Mouse (Mus musculus) hindbrain, embryonic 11.5 days (tissue): ENCODE measurements around the gene Asic3. TPM values are rescaled to one million over a fixed set of nuclear protein-coding genes. Genes with fewer than 3 reads are reported as not detected.
A peak's percentile ranks its signal among the peaks of the same experiment; 100 is the strongest.

Experiments
- ATAC-seq: fragments of 200-750 bp; cut with Nextera tagmentation; 2 replicates; pipeline ENCODE4 v1.8.0; 2017; ENCODE audit warnings: mild to moderate bottlenecking, moderate TSS enrichment, moderate library complexity; ENCODE audit not compliant: low FRiP score
- DNase-seq: peaks from one replicate; pipeline ENCODE4 v3.0.0-alpha.2; 2015; ENCODE audit warnings: low spot score
- H3K27ac ChIP-seq: fragments of 300-500 bp; sonication (generic); 2 replicates; pipeline ENCODE4 v1.5.1; 2014; ENCODE audit warnings: mild to moderate bottlenecking, low read depth, low read length
- H3K27me3 ChIP-seq: fragments of 300-500 bp; sonication (generic); 2 replicates; pipeline ENCODE4 v1.6.1; 2014; ENCODE audit warnings: mild to moderate bottlenecking, low read length, moderate library complexity, mixed read lengths; ENCODE audit not compliant: control insufficient read depth, insufficient read depth
- H3K36me3 ChIP-seq: fragments of 300-500 bp; sonication (generic); 2 replicates; pipeline ENCODE4 v1.6.1; 2014; ENCODE audit warnings: mild to moderate bottlenecking, low read length, moderate library complexity, mixed read lengths; ENCODE audit not compliant: control insufficient read depth, insufficient read depth
- H3K4me1 ChIP-seq: fragments of 300-500 bp; sonication (generic); replicated peaks from 2 replicates; pipeline ENCODE4 v1.6.1; 2014; ENCODE audit warnings: low read length, mixed read lengths; ENCODE audit not compliant: control insufficient read depth, insufficient read depth
- H3K4me2 ChIP-seq: fragments of 300-500 bp; sonication (generic); replicated peaks from 2 replicates; pipeline ENCODE4 v1.6.1; 2014; ENCODE audit warnings: mild to moderate bottlenecking, low read depth, low read length
- H3K4me3 ChIP-seq: fragments of 300-500 bp; sonication (generic); 2 replicates; pipeline ENCODE4 v1.5.1; 2014; ENCODE audit warnings: low read depth, low read length
- H3K9ac ChIP-seq: fragments of 300-500 bp; sonication (generic); 2 replicates; pipeline ENCODE4 v1.6.1; 2014; ENCODE audit warnings: low read depth, low read length
- H3K9me3 ChIP-seq: fragments of 300-500 bp; sonication (generic); 2 replicates; pipeline ENCODE4 v1.6.1; 2016; ENCODE audit warnings: low read length; ENCODE audit not compliant: control insufficient read depth
- WGBS: fragments of 180-500 bp; shearing (Covaris S2); extraction: QIAGEN DNeasy Blood & Tissue Kit; methylation state at CpG from one replicate; pipeline ENCODE4 v1.1.7; 2014; 5-methylcytosine and 5-hydroxymethylcytosine counted together
- polyA plus RNA-seq: library from polyadenylated mRNA; unstranded; fragments of >200 nt; fragmentation: Nextera tagmentation; extraction: Ambion mirVana; gene quantifications from 2 replicates; pipeline ENCODE4 v1.2.1, GENCODE M21; 2014

Asic3 gene
- polyA plus RNA-seq, 1 experiment from 2014 or later: 0.52 TPM

- H3K4me3 ChIP-seq: 0 out of 2 replicates have a peak overlapping the region, but pooled peaks have one; percentile 8
- peak; percentile 46 for DNase-seq
- 0 out of 2 replicates have a peak, but pooled peaks cover 4% of the 10 kb centered on the region for H3K27me3 ChIP-seq
- no peaks in the 10 kb centered on the region for H3K9me3 ChIP-seq
- peaks cover 17% of the 10 kb centered on the region for H3K4me1 ChIP-seq
- H3K9ac ChIP-seq: no peak overlapping the region
- peaks cover 7% of the 10 kb centered on the region for H3K36me3 ChIP-seq
- H3K4me2 ChIP-seq: peak overlapping the region; percentile 8; the same call in 1 of the 2 replicates
- no peak overlapping the region; the same call in 1 of the 2 replicates for H3K27ac ChIP-seq
- WGBS: 4% methylated on average over 15 of the region's 15 CpGs
- ATAC-seq: no peak
Measured at GRCm38 (mm10) chr5:24427981-24428402, 14.8 kb downstream of the Asic3 start.

GRCm38 (mm10) chr5:24428596-24428995 is 15.4 kb downstream of the Asic3 start:
- DNase-seq (no peak), ATAC-seq (no peak)
- H3K9ac ChIP-seq: no peak overlapping the region
- peaks cover 7% of the 10 kb centered on the region for H3K36me3 ChIP-seq
- 0 out of 2 replicates have a peak, but pooled peaks cover 4% of the 10 kb centered on the region for H3K27me3 ChIP-seq
- no peak overlapping the region for H3K27ac ChIP-seq
- WGBS: 12% methylated on average over 9 of the region's 9 CpGs
- no peaks in the 10 kb centered on the region for H3K9me3 ChIP-seq
- H3K4me2 ChIP-seq: peak overlapping the region; percentile 8; the same call in 1 of the 2 replicates
- peaks cover 17% of the 10 kb centered on the region for H3K4me1 ChIP-seq
- H3K4me3 ChIP-seq: no peak overlapping the region

GRCm38 (mm10) chr5:24433993-24434392 is 20.8 kb downstream of the Asic3 start:
- Histone ChIP-seq H3K4me2 (no peak overlapping the region), H3K4me1 (no peaks in the 10 kb centered on the region), H3K9ac (no peak overlapping the region), H3K4me3 (no peak overlapping the region), H3K9me3 (no peaks in the 10 kb centered on the region), H3K27me3 (no peaks in the 10 kb centered on the region), H3K27ac (no peak overlapping the region), H3K36me3 (peaks cover 11% of the 10 kb centered on the region)
- ATAC-seq: no peak
- 90% methylated on average over 8 of the region's 8 CpGs for WGBS
- DNase-seq: no peak

- H3K36me3 ChIP-seq: no peaks in the 10 kb centered on the region; the same call in 1 of the 2 replicates
- no peaks in the 10 kb centered on the region for H3K9me3 ChIP-seq
- H3K27me3 ChIP-seq: no peaks in the 10 kb centered on the region
- no peak overlapping the region for H3K9ac ChIP-seq
- no peak overlapping the region for H3K4me2 ChIP-seq
- H3K4me1 ChIP-seq: peaks cover 9% of the 10 kb centered on the region
- 94% methylated on average over 8 of the region's 8 CpGs for WGBS
- no peak overlapping the region for H3K4me3 ChIP-seq
- no peak overlapping the region for H3K27ac ChIP-seq
- ATAC-seq (no peak), DNase-seq (no peak)
Measured at GRCm38 (mm10) chr5:24441187-24441586, 28.0 kb downstream of the Asic3 start.

GRCm38 (mm10) chr5:24442029-24442428 is 28.8 kb downstream of the Asic3 start:
- no peak overlapping the region for H3K4me3 ChIP-seq
- H3K4me2 ChIP-seq: no peak overlapping the region
- no peaks in the 10 kb centered on the region for H3K27me3 ChIP-seq
- no peaks in the 10 kb centered on the region; the same call in 1 of the 2 replicates for H3K36me3 ChIP-seq
- peaks cover 9% of the 10 kb centered on the region for H3K4me1 ChIP-seq
- 91% methylated on average over 9 of the region's 9 CpGs for WGBS
- no peaks in the 10 kb centered on the region for H3K9me3 ChIP-seq
- no peak for ATAC-seq
- no peak for DNase-seq
- H3K9ac ChIP-seq: no peak overlapping the region
- H3K27ac ChIP-seq: no peak overlapping the region

- no peaks in the 10 kb centered on the region for H3K27me3 ChIP-seq
- no peaks in the 10 kb centered on the region for H3K9me3 ChIP-seq
- H3K4me3 ChIP-seq: no peak overlapping the region
- DNase-seq (no peak), ATAC-seq (no peak)
- no peaks in the 10 kb centered on the region; the same call in 1 of the 2 replicates for H3K36me3 ChIP-seq
- H3K4me1 ChIP-seq: peaks cover 9% of the 10 kb centered on the region
- H3K9ac ChIP-seq: no peak overlapping the region
- 94% methylated on average over 7 of the region's 7 CpGs for WGBS
- H3K27ac ChIP-seq: no peak overlapping the region
- no peak overlapping the region for H3K4me2 ChIP-seq
Measured at GRCm38 (mm10) chr5:24443204-24443603, 30.0 kb downstream of the Asic3 start.

- Histone ChIP-seq H3K4me1 (peaks cover 9% of the 10 kb centered on the region), H3K27ac (no peak overlapping the region), H3K4me2 (peak overlapping the region; percentile 91), H3K4me3 (peak overlapping the region; percentile 89), H3K27me3 (no peaks in the 10 kb centered on the region; the same call in 1 of the 2 replicates), H3K36me3 (no peaks in the 10 kb centered on the region; the same call in 1 of the 2 replicates), H3K9ac (peak overlapping the region; percentile 96), H3K9me3 (no peaks in the 10 kb centered on the region)
- ATAC-seq (no peak), DNase-seq (no peak)
- 85% methylated on average over 12 of the region's 12 CpGs for WGBS
Measured at GRCm38 (mm10) chr5:24443927-24444326, 30.7 kb downstream of the Asic3 start.

- WGBS: under 1% methylated on average over 56 of the region's 60 CpGs
- Histone ChIP-seq H3K4me1 (peaks cover 9% of the 10 kb centered on the region), H3K27ac (peak within 1 kb of the TSS; percentile 87), H3K9me3 (no peaks in the 10 kb centered on the region), H3K36me3 (no peaks in the 10 kb centered on the region; the same call in 1 of the 2 replicates), H3K4me2 (peak within 1 kb of the TSS; percentile 91), H3K4me3 (peak within 1 kb of the TSS; percentile 89), H3K9ac (peak within 1 kb of the TSS; percentile 96), H3K27me3 (no peaks in the 10 kb centered on the region; the same call in 1 of the 2 replicates)
- DNase-seq (peak; percentile 97), ATAC-seq (peak; percentile 84)
Measured at GRCm38 (mm10) chr5:24444746-24445427, 31.7 kb downstream of the Asic3 start, which contains the start of gene Fastk. Fastk (minus strand) TSS chr5:24445287.
